Mouse (Mus musculus): Measurements from ENCODE around the gene Psmg3. TPM values are rescaled to one million over a fixed set of nuclear protein-coding genes. Genes with fewer than 3 reads are reported as not detected.
A peak's percentile ranks its signal among the peaks of the same experiment; 100 is the strongest.

The Psmg3 gene
- polyA plus RNA-seq, 1 experiment from 2014 or later = 76.8 TPM

- H3K36me3 ChIP-seq = 0 out of 2 replicates have a peak, but pooled peaks cover 3% of the 10 kb centered on the region
- H3K9ac ChIP-seq = no peak overlapping the region
- no peak overlapping the region for H3K27ac ChIP-seq
- H3K4me1 ChIP-seq = peaks cover 11% of the 10 kb centered on the region
- no peaks in the 10 kb centered on the region for H3K27me3 ChIP-seq
- WGBS = 70% methylated on average over 13 of the region's 13 CpGs
- no peak overlapping the region for H3K4me2 ChIP-seq
- no peak for ATAC-seq (ENCODE audit: borderline replicate concordance, extremely low read depth, low FRiP score, low TSS enrichment)
- no peak overlapping the region for H3K4me3 ChIP-seq
- no peaks in the 10 kb centered on the region for H3K9me3 ChIP-seq
Observed at GRCm38 (mm10) chr5:139829384-139829783, 2.7 kb upstream of the Psmg3 start.

GRCm38 (mm10) chr5:139827593-139827992 is 908 bp upstream of the Psmg3 start:
- Histone ChIP-seq H3K4me1 (peaks cover 11% of the 10 kb centered on the region), H3K36me3 (peaks cover 14% of the 10 kb centered on the region), H3K4me3 (no peak overlapping the region), H3K9me3 (no peaks in the 10 kb centered on the region), H3K9ac (no peak overlapping the region), H3K27me3 (no peaks in the 10 kb centered on the region), H3K4me2 (no peak overlapping the region), H3K27ac (no peak overlapping the region)
- no peak for ATAC-seq (ENCODE audit: borderline replicate concordance, extremely low read depth, low FRiP score, low TSS enrichment)
- 93% methylated on average over 1 of the region's 1 CpGs for WGBS

DNA sequence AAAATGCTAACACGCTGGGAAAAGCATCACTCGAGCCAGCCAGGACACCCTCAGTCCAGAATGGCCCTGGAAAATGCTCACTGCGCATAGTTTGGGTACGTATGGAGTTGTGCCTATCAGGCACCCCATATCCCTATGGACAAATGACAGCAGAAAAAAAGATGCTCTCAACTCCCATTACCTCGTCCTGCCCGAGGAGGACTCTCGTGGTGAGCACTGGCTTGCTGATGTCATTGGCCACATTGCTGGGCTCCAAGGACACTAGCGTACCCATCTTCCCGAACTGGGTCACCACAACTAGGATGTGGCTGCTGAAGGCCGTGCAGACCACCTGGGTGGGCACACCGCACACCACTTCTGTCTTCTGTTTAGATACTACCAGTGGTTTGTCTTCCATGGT is 738 bp downstream of the Psmg3 start:
- no peak for ATAC-seq (ENCODE audit: borderline replicate concordance, extremely low read depth, low FRiP score, low TSS enrichment)
- peak overlapping the region; percentile 96 for H3K4me3 ChIP-seq
- no peak overlapping the region for H3K27ac ChIP-seq
- H3K9me3 ChIP-seq = no peaks in the 10 kb centered on the region
- H3K9ac ChIP-seq = peak overlapping the region; percentile 88
- H3K36me3 ChIP-seq = peaks cover 19% of the 10 kb centered on the region
- H3K4me1 ChIP-seq = peaks cover 11% of the 10 kb centered on the region
- no peaks in the 10 kb centered on the region for H3K27me3 ChIP-seq
- H3K4me2 ChIP-seq = peak overlapping the region; percentile 94
- 35% methylated on average over 11 of the region's 11 CpGs for WGBS

DNA sequence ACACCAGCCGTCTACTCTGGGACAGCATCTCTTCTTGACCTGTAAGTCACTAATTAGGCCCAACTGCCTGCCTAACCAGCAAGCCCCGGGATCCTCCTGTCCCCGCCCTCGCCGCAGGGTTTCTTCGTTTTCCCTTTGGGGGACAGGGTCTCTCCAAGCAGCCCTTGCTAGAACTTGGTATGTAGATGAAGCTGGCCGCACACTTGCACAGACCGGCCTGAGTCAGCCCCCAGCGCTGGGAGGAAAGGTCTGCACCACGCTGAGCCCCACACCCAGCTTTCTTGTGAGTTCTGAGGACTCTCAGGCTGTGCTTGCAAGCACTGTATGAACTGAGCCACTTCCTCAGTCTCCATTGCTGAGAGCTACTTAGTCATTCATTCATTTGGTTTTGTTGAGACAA is 2.2 kb downstream of the Psmg3 start:
- Histone ChIP-seq H3K9ac (no peak overlapping the region), H3K4me3 (no peak overlapping the region), H3K9me3 (no peaks in the 10 kb centered on the region), H3K4me2 (no peak overlapping the region), H3K4me1 (peaks cover 11% of the 10 kb centered on the region), H3K27ac (no peak overlapping the region), H3K36me3 (peaks cover 19% of the 10 kb centered on the region), H3K27me3 (no peaks in the 10 kb centered on the region)
- 90% methylated on average over 10 of the region's 10 CpGs for WGBS
- no peak for ATAC-seq (ENCODE audit: borderline replicate concordance, extremely low read depth, low FRiP score, low TSS enrichment)

DNA sequence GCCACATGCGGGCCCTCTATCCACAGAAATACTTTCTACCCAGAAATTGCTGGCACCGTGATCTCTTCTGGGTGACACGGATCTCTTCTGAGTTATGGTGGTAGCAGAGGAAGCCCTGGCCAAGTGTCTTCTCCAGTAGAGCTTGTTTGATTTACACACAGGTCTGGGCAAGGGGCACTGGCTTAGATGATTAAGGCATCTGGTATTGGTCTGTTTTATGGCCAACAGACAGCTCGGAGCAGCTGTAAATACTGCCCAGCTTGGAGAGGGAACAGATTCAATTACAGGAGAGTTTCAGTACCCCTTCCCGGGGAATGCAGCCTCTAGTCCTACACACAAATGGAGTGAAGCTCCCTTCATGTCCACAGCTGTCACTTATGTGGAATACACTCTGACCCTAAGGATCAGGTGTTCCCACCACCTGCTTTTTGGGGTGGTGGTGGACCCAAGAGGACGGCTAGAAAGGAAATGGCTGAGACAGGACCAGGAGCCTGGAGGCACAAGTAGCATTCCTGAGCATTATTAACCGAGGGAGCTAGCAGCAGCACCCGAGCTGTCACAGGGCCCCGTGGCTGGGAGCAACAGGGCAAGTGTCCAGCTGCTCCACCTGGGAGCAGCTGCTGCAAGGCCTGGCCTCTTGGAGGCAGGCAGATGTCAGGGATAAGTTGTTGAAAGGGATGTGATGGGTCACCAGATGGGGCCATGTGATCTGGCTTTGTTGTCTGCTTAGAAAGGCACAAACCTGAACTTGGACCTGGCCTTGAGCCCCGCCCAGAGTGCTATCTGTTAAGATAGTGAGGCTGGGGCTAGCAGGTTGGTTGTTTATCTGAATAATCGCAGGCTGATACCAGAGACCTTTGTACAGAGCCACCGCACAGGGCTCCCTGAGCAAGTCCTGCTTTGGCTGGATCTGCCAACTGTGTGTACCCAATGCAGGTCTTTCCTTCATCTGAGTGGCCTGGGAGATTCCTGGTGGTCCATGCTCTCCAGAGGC is 4.9 kb downstream of the Psmg3 start:
- H3K4me1 ChIP-seq = peaks cover 11% of the 10 kb centered on the region
- no peaks in the 10 kb centered on the region for H3K9me3 ChIP-seq
- H3K4me3 ChIP-seq = no peak overlapping the region
- H3K4me2 ChIP-seq = no peak overlapping the region
- no peak for ATAC-seq (ENCODE audit: borderline replicate concordance, extremely low read depth, low FRiP score, low TSS enrichment)
- H3K36me3 ChIP-seq = peaks cover 19% of the 10 kb centered on the region
- no peak overlapping the region for H3K9ac ChIP-seq
- H3K27me3 ChIP-seq = no peaks in the 10 kb centered on the region
- 72% methylated on average over 12 of the region's 12 CpGs for WGBS
- no peak overlapping the region for H3K27ac ChIP-seq

GRCm38 (mm10) chr5:139819538-139820181 is 7.0 kb downstream of the Psmg3 start, which contains the start of gene Tmem184a:
TSS of gene Tmem184a (minus strand) at chr5:139819917.
- Histone ChIP-seq H3K36me3 (peaks cover 18% of the 10 kb centered on the region), H3K9me3 (no peaks in the 10 kb centered on the region), H3K4me1 (peaks cover 8% of the 10 kb centered on the region), H3K27me3 (no peaks in the 10 kb centered on the region), H3K4me3 (no peak within 1 kb of the TSS), H3K4me2 (no peak within 1 kb of the TSS), H3K27ac (no peak within 1 kb of the TSS), H3K9ac (no peak within 1 kb of the TSS)
- ATAC-seq (ENCODE audit: borderline replicate concordance, extremely low read depth, low FRiP score, low TSS enrichment) = no peak
- 78% methylated on average over 9 of the region's 9 CpGs for WGBS

GRCm38 (mm10) chr5:139818801-139819200 is 7.9 kb downstream of the Psmg3 start:
- ATAC-seq (ENCODE audit: borderline replicate concordance, extremely low read depth, low FRiP score, low TSS enrichment) = no peak
- H3K4me1 ChIP-seq = peaks cover 8% of the 10 kb centered on the region
- peaks cover 15% of the 10 kb centered on the region for H3K36me3 ChIP-seq
- H3K27ac ChIP-seq = no peak overlapping the region
- H3K9ac ChIP-seq = no peak overlapping the region
- 46% methylated on average over 4 of the region's 4 CpGs for WGBS
- H3K27me3 ChIP-seq = peaks cover 5% of the 10 kb centered on the region
- no peak overlapping the region for H3K4me3 ChIP-seq
- no peaks in the 10 kb centered on the region for H3K9me3 ChIP-seq
- H3K4me2 ChIP-seq = no peak overlapping the region

GRCm38 (mm10) chr5:139818056-139818455 is 8.6 kb downstream of the Psmg3 start:
- ATAC-seq (ENCODE audit: borderline replicate concordance, extremely low read depth, low FRiP score, low TSS enrichment) = no peak
- Histone ChIP-seq H3K27me3 (peaks cover 11% of the 10 kb centered on the region), H3K27ac (no peak overlapping the region), H3K4me2 (no peak overlapping the region), H3K9me3 (no peaks in the 10 kb centered on the region), H3K4me3 (no peak overlapping the region), H3K36me3 (peaks cover 8% of the 10 kb centered on the region; the same call in 1 of the 2 replicates), H3K4me1 (peaks cover 12% of the 10 kb centered on the region), H3K9ac (no peak overlapping the region)
- WGBS = 74% methylated on average over 3 of the region's 3 CpGs

- 8% methylated on average over 1 of the region's 1 CpGs for WGBS
- no peaks in the 10 kb centered on the region for H3K9me3 ChIP-seq
- peaks cover 17% of the 10 kb centered on the region for H3K27me3 ChIP-seq
- ATAC-seq (ENCODE audit: borderline replicate concordance, extremely low read depth, low FRiP score, low TSS enrichment) = no peak
- H3K4me3 ChIP-seq = no peak overlapping the region
- no peak overlapping the region for H3K27ac ChIP-seq
- no peak overlapping the region for H3K9ac ChIP-seq
- peaks cover 13% of the 10 kb centered on the region for H3K4me1 ChIP-seq
- peaks cover 2% of the 10 kb centered on the region; the same call in 1 of the 2 replicates for H3K36me3 ChIP-seq
- H3K4me2 ChIP-seq = no peak overlapping the region
Observed at GRCm38 (mm10) chr5:139817292-139817691, 9.4 kb downstream of the Psmg3 start.

DNA sequence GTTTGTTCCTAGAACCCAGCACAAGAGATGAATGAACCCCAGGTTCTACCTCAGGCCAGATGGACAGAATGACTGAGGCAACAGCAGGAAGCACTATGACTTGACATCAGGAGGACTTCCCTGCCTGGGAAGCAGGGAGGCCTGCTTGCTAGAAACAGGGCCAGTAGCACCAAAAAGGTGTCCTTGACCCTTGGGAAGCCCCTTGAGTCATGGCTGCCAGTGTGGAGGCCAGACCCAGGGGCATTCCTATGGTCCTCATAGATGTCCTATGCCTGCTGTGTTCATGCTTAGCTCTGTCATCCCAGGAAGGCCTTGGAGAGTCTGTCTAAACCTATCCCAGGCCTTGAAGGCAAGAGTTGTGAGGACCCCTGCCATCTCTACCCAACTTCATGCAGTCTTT is 10.2 kb downstream of the Psmg3 start:
- Histone ChIP-seq H3K4me1 (peaks cover 13% of the 10 kb centered on the region), H3K9me3 (no peaks in the 10 kb centered on the region), H3K27ac (no peak overlapping the region), H3K27me3 (peaks cover 17% of the 10 kb centered on the region), H3K9ac (no peak overlapping the region), H3K36me3 (no peaks in the 10 kb centered on the region), H3K4me2 (no peak overlapping the region), H3K4me3 (no peak overlapping the region)
- ATAC-seq (ENCODE audit: borderline replicate concordance, extremely low read depth, low FRiP score, low TSS enrichment) = no peak

DNA sequence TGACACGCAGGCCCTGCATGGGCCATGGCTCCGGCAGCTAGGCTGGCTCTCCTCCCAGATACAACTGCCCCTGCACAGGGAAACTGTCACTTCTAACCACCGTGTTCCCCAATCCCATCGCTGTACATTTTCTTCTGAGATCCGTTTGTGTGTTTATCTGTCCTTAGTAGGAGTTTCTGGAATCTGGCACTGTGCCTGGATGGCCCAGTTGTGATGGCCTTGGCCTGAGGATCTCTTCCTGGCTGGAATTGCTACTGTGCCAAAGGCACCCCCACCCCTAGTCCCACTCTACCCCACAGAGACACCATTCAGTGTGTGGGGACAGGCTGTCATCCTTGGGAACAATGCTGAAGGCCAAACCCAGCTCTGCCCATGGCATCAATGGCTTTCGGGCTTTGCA is 10.7 kb downstream of the Psmg3 start:
- Histone ChIP-seq H3K4me2 (no peak overlapping the region), H3K9ac (0 out of 2 replicates have a peak overlapping the region, but pooled peaks have one; percentile 13), H3K4me1 (peaks cover 13% of the 10 kb centered on the region), H3K36me3 (no peaks in the 10 kb centered on the region), H3K4me3 (no peak overlapping the region), H3K27ac (no peak overlapping the region), H3K9me3 (no peaks in the 10 kb centered on the region), H3K27me3 (peaks cover 17% of the 10 kb centered on the region)
- 0 out of 2 replicates have a peak, but pooled peaks have one; percentile 23 for ATAC-seq (ENCODE audit: borderline replicate concordance, extremely low read depth, low FRiP score, low TSS enrichment)
- 47% methylated on average over 6 of the region's 6 CpGs for WGBS

GRCm38 (mm10) chr5:139813963-139814381 is 12.7 kb downstream of the Psmg3 start:
- peaks cover 13% of the 10 kb centered on the region for H3K4me1 ChIP-seq
- peak overlapping the region; percentile 75 for H3K27ac ChIP-seq
- WGBS = 5% methylated on average over 13 of the region's 13 CpGs
- no peaks in the 10 kb centered on the region for H3K36me3 ChIP-seq
- H3K9me3 ChIP-seq = no peaks in the 10 kb centered on the region
- peak; percentile 23; the same call in 1 of the 2 replicates for ATAC-seq (ENCODE audit: borderline replicate concordance, extremely low read depth, low FRiP score, low TSS enrichment)
- H3K4me3 ChIP-seq = peak overlapping the region; percentile 48
- H3K9ac ChIP-seq = peak overlapping the region; percentile 50
- peaks cover 17% of the 10 kb centered on the region for H3K27me3 ChIP-seq
- H3K4me2 ChIP-seq = peak overlapping the region; percentile 53

Data from lung, embryonic 15.5 days (tissue).